Mouse (Mus musculus) neural tube, embryonic 11.5 days (tissue): ENCODE data around the gene Tmeff1. TPM values are rescaled to one million over a fixed set of nuclear protein-coding genes. Genes with fewer than 3 reads are reported as not detected.

Source experiments
- ATAC-seq: fragments of 200-750 bp; cut with Nextera tagmentation; 2 replicates; pipeline ENCODE4 v1.8.0; 2017; ENCODE audit warnings: moderate number of reproducible peaks, mild to moderate bottlenecking, moderate TSS enrichment, moderate library complexity; ENCODE audit not compliant: insufficient read depth, low FRiP score, low TSS enrichment
- DNase-seq: peaks from one replicate; pipeline ENCODE4 v3.0.0-alpha.2; 2015; ENCODE audit warnings: low spot score
- H3K27ac ChIP-seq: fragments of 300-500 bp; sonication (generic); 2 replicates; pipeline ENCODE4 v1.5.1; 2014; ENCODE audit warnings: low read depth, mild to moderate bottlenecking, low read length
- H3K27me3 ChIP-seq: fragments of 300-500 bp; sonication (generic); 2 replicates; pipeline ENCODE4 v1.6.1; 2014; ENCODE audit warnings: mild to moderate bottlenecking, low read length, mixed read lengths; ENCODE audit not compliant: control insufficient read depth, insufficient read depth
- H3K36me3 ChIP-seq: fragments of 300-500 bp; sonication (generic); 2 replicates; pipeline ENCODE4 v1.6.1; 2014; ENCODE audit warnings: mild to moderate bottlenecking, low read length, moderate library complexity, mixed read lengths; ENCODE audit not compliant: control insufficient read depth, insufficient read depth
- H3K4me1 ChIP-seq: fragments of 300-500 bp; sonication (generic); 2 replicates; pipeline ENCODE4 v1.6.1; 2014; ENCODE audit warnings: low read length, mixed read lengths; ENCODE audit not compliant: control insufficient read depth, insufficient read depth
- H3K4me2 ChIP-seq: fragments of 300-500 bp; sonication (generic); 2 replicates; pipeline ENCODE4 v1.6.1; 2014; ENCODE audit warnings: low read depth, mild to moderate bottlenecking, moderate library complexity
- H3K4me3 ChIP-seq: fragments of 300-500 bp; sonication (generic); 2 replicates; pipeline ENCODE4 v1.5.1; 2014; ENCODE audit warnings: low read depth, low read length
- H3K9ac ChIP-seq: fragments of 300-500 bp; sonication (generic); 2 replicates; pipeline ENCODE4 v1.6.1; 2014; ENCODE audit warnings: mild to moderate bottlenecking, low read length
- H3K9me3 ChIP-seq: fragments of 300-500 bp; sonication (generic); 2 replicates; pipeline ENCODE4 v1.6.1; 2016; ENCODE audit warnings: low read length; ENCODE audit not compliant: control insufficient read depth
- WGBS: fragments of 180-500 bp; shearing (Covaris S2); extraction: QIAGEN DNeasy Blood & Tissue Kit; methylation state at CpG from one replicate; pipeline ENCODE4 v1.1.7; 2014; 5-methylcytosine and 5-hydroxymethylcytosine counted together
- polyA plus RNA-seq: library from polyadenylated mRNA; unstranded; fragments of >200 nt; fragmentation: Nextera tagmentation; extraction: Ambion mirVana; gene quantifications from 2 replicates; pipeline ENCODE4 v1.2.1, GENCODE M21; 2014

Gene Tmeff1
- polyA plus RNA-seq, 1 experiment from 2014 or later = 261 TPM

- H3K9me3 ChIP-seq = no peaks in the 10 kb centered on the region
- H3K27me3 ChIP-seq = no peaks in the 10 kb centered on the region
- H3K4me1 ChIP-seq = no peaks in the 10 kb centered on the region
- no peak for DNase-seq
- H3K9ac ChIP-seq = no peak overlapping the region
- no peaks in the 10 kb centered on the region for H3K36me3 ChIP-seq
- no peak overlapping the region for H3K4me3 ChIP-seq
- ATAC-seq = no peak
- H3K27ac ChIP-seq = no peak overlapping the region
- WGBS = 78% methylated on average over 5 of the region's 5 CpGs
- no peak overlapping the region for H3K4me2 ChIP-seq
Measured at GRCm38 (mm10) chr4:48592328-48592727, 7.4 kb downstream of the Tmeff1 start.

DNA sequence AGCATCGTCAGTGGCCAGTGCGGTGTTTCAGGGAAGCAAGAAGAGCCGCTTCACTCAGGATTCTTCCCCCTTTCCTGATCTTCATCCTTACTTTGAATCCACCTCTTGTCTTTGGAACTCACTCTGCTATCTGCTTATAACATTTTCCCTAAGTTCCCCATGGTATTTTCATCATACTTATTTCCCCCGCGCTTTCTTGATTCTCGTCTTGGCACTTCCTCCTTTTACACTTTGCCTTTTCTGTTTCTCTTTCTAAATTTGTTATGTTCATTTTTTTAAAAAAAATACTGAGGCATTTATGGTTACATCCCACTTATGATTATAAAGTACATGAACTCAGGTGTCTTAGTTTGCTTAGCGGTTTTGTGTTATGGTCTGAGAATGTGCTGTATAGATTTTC, 7.9 kb downstream of the Tmeff1 start:
- ATAC-seq (no peak), DNase-seq (no peak)
- Histone ChIP-seq H3K4me3 (no peak overlapping the region), H3K4me1 (no peaks in the 10 kb centered on the region), H3K27ac (no peak overlapping the region), H3K4me2 (no peak overlapping the region), H3K9me3 (no peaks in the 10 kb centered on the region), H3K9ac (no peak overlapping the region), H3K27me3 (no peaks in the 10 kb centered on the region), H3K36me3 (no peaks in the 10 kb centered on the region)
- 91% methylated on average over 7 of the region's 7 CpGs for WGBS

GRCm38 (mm10) chr4:48596111-48596510, 11.1 kb downstream of the Tmeff1 start:
- Histone ChIP-seq H3K4me2 (no peak overlapping the region), H3K9me3 (no peaks in the 10 kb centered on the region), H3K4me3 (no peak overlapping the region), H3K9ac (no peak overlapping the region), H3K27ac (no peak overlapping the region), H3K27me3 (no peaks in the 10 kb centered on the region), H3K4me1 (no peaks in the 10 kb centered on the region; the same call in 1 of the 2 replicates), H3K36me3 (no peaks in the 10 kb centered on the region; the same call in 1 of the 2 replicates)
- no peak for ATAC-seq
- no peak for DNase-seq
- WGBS = 93% methylated on average over 7 of the region's 7 CpGs

GRCm38 (mm10) chr4:48605650-48606049, 20.7 kb downstream of the Tmeff1 start:
- 44% methylated on average over 3 of the region's 3 CpGs for WGBS
- Histone ChIP-seq H3K36me3 (peaks cover 2% of the 10 kb centered on the region; the same call in 1 of the 2 replicates), H3K4me2 (no peak overlapping the region), H3K9me3 (no peaks in the 10 kb centered on the region), H3K27ac (no peak overlapping the region), H3K27me3 (no peaks in the 10 kb centered on the region), H3K4me1 (peaks cover 2% of the 10 kb centered on the region), H3K4me3 (no peak overlapping the region), H3K9ac (no peak overlapping the region)
- ATAC-seq = peak; percentile 60; the same call in 1 of the 2 replicates
- DNase-seq = no peak

DNA sequence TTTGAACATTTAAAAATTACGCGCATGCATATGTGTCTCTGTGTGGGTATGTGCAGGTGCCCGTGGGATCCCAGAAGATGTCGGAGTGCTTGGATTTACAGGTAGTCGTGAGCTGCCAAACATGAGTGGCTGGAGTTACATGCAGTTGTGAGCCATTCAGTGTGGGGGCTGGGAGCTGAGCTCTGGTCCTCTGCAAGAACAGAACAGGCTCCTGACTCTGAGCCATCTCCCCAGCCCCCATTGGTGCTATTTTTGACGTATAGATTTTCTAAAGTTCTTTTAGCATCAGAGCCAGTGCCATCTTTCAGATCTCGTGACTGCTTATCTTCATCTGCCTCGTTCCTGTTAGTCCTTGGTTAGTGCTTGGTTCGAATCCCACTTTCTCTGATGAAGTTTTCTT, 24.5 kb downstream of the Tmeff1 start:
- H3K27ac ChIP-seq = no peak overlapping the region
- peaks cover 4% of the 10 kb centered on the region; the same call in 1 of the 2 replicates for H3K36me3 ChIP-seq
- H3K9me3 ChIP-seq = no peaks in the 10 kb centered on the region
- H3K4me2 ChIP-seq = no peak overlapping the region
- no peak for ATAC-seq
- H3K9ac ChIP-seq = no peak overlapping the region
- H3K4me1 ChIP-seq = peaks cover 2% of the 10 kb centered on the region
- no peak for DNase-seq
- WGBS = 95% methylated on average over 9 of the region's 9 CpGs
- H3K27me3 ChIP-seq = no peaks in the 10 kb centered on the region
- no peak overlapping the region for H3K4me3 ChIP-seq

- H3K9ac ChIP-seq = no peak overlapping the region
- no peak overlapping the region for H3K27ac ChIP-seq
- peaks cover 2% of the 10 kb centered on the region for H3K4me1 ChIP-seq
- peaks cover 4% of the 10 kb centered on the region; the same call in 1 of the 2 replicates for H3K36me3 ChIP-seq
- ATAC-seq (no peak), DNase-seq (no peak)
- no peaks in the 10 kb centered on the region for H3K9me3 ChIP-seq
- 92% methylated on average over 6 of the region's 6 CpGs for WGBS
- H3K4me2 ChIP-seq = no peak overlapping the region
- H3K27me3 ChIP-seq = no peaks in the 10 kb centered on the region
- H3K4me3 ChIP-seq = no peak overlapping the region
Measured at GRCm38 (mm10) chr4:48610251-48610650, 25.3 kb downstream of the Tmeff1 start.

DNA sequence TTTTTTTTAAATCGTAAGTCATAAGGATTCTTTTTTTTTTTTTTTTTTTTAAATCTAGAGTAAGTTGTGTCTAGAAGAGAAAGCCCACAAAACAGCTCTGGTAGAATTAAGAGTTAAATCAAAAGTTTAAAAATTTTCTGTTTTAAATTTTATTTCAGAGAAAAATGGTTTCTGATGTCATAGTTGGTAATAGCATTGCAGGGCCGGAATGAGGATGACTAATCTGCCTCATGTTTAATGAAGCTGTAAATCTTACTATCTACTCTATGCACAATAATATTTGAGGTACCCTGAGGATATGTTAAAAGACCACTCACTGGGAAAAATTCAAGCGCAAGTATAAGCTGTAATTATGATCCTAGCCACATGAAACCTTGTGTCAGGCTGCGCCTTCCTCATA, 30.5 kb downstream of the Tmeff1 start:
- H3K9me3 ChIP-seq = no peaks in the 10 kb centered on the region
- no peak overlapping the region for H3K4me2 ChIP-seq
- peaks cover 10% of the 10 kb centered on the region; the same call in 1 of the 2 replicates for H3K36me3 ChIP-seq
- no peaks in the 10 kb centered on the region for H3K27me3 ChIP-seq
- H3K9ac ChIP-seq = no peak overlapping the region
- H3K4me1 ChIP-seq = no peaks in the 10 kb centered on the region
- H3K27ac ChIP-seq = no peak overlapping the region
- no peak overlapping the region for H3K4me3 ChIP-seq
- 97% methylated on average over 4 of the region's 4 CpGs for WGBS
- no peak for ATAC-seq
- no peak for DNase-seq

DNA sequence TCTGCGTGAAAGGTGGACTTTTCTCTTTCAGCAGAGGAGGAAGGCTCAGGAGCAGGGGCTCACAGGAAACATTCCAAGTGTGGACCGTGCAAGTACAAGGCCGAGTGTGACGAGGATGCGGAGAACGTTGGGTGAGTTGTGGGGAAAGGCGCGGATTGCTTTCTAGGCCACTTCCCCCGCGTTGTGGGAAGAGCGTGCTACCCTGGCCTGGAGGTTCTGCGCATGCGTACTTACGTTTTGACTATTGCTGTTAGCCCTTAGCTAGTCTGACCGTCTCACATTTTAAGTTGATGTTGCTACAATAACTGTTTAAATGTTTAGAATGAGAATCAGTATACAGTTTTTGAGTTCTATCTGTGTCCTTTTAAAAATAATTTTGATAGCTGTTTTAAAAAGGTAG, 32.2 kb downstream of the Tmeff1 start:
- Histone ChIP-seq H3K9ac (no peak overlapping the region), H3K4me3 (no peak overlapping the region), H3K9me3 (no peaks in the 10 kb centered on the region), H3K27ac (no peak overlapping the region), H3K4me2 (no peak overlapping the region), H3K36me3 (peaks cover 10% of the 10 kb centered on the region; the same call in 1 of the 2 replicates), H3K4me1 (no peaks in the 10 kb centered on the region), H3K27me3 (no peaks in the 10 kb centered on the region)
- no peak for ATAC-seq
- no peak for DNase-seq
- WGBS = 96% methylated on average over 15 of the region's 15 CpGs

DNA sequence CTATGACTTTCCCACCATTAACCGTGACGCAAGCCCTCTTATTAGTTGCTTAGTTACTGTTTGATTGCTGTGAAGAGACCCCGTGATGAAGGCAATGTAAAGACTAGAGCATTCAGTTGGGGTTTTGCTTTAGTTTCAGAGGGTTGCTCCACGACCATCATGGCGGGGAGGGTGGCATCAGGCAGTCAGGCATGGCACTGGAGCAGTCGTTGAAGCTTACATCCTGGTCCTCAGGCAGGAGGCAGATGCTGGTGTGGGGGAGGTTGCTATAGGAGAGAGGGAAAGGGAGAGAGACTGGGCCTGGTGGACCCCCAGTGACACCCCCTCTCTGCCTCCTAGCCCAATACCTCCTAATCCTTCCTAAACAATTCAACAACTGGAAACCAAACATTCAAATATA, 35.1 kb downstream of the Tmeff1 start:
- Histone ChIP-seq H3K4me3 (no peak overlapping the region), H3K4me1 (no peaks in the 10 kb centered on the region), H3K4me2 (no peak overlapping the region), H3K36me3 (peaks cover 8% of the 10 kb centered on the region; the same call in 1 of the 2 replicates), H3K9ac (no peak overlapping the region), H3K27ac (no peak overlapping the region), H3K9me3 (no peaks in the 10 kb centered on the region), H3K27me3 (no peaks in the 10 kb centered on the region)
- WGBS = 89% methylated on average over 6 of the region's 6 CpGs
- DNase-seq = no peak
- ATAC-seq = no peak
